In genomic region chr12:56611504-56612348, GRCm38 (mm10) we compare ENCODE assay signal across 9 mouse cellular contexts. TPM values are rescaled to one million over a fixed set of nuclear protein-coding genes. Genes with fewer than 3 reads are reported as not detected.
DNase-seq lines count a peak whose midpoint lies in the region; ATAC-seq lines count a peak whose summit lies in the region.
"Had no signal": no experiment of that assay in that cellular context is flagged by ENCODE, and none has a peak within 500 bp of the region (broad histone marks: within the 10 kb centered on the region; RNA-seq: fewer than 3 reads in every experiment).

No protein-coding gene starts in this region.

- H3K4me2 ChIP-seq in heart, embryonic 12.5 days = peak overlapping the region; percentile 79
- peak overlapping the region; percentile 48 for H3K4me2 ChIP-seq in forebrain, embryonic 14.5 days (ENCODE audit: low read length)
- peak overlapping the region; percentile 54 for H3K4me2 ChIP-seq in neural tube, embryonic 13.5 days

- DNase-seq in heart, adult 9 months (ENCODE audit: low spot score in 2 of 2) = no peak
- peak; percentile 67 for DNase-seq in ZHBTc4 (ENCODE audit: low read depth, low spot score)
- DNase-seq in forebrain, embryonic 14.5 days (ENCODE audit: low spot score) = peak; percentile 30
- DNase-seq in limb, embryonic 10.5 days (ENCODE audit: low spot score) = peak; percentile 77
- DNase-seq in spleen, postnatal 14 days (ENCODE audit: low spot score in 2 of 2) = no peak
- DNase-seq in ovary, adult 18-20 months (ENCODE audit: low spot score) = no peak

- H3K27me3 ChIP-seq in heart, embryonic 12.5 days (replicated peaks) = peaks cover 99% of the 10 kb centered on the region
- H3K27me3 ChIP-seq in forebrain, embryonic 14.5 days (replicated peaks; ENCODE audit: control insufficient read depth, insufficient read depth, low read length) = peaks cover 98% of the 10 kb centered on the region
- H3K27me3 ChIP-seq in limb, embryonic 10.5 days (ENCODE audit: low read depth, poor library complexity, severe bottlenecking) = peaks cover 100% of the 10 kb centered on the region
- peaks cover 99% of the 10 kb centered on the region for H3K27me3 ChIP-seq in neural tube, embryonic 13.5 days
- H3K27me3 ChIP-seq: CH12.LX had no signal

- peak; percentile 35; the same call in 1 of the 2 replicates for ATAC-seq in heart, embryonic 12.5 days (ENCODE audit: insufficient number of reproducible peaks, low FRiP score)
- peak; percentile 41; the same call in 1 of the 2 replicates for ATAC-seq in forebrain, embryonic 14.5 days
- peak; percentile 36; the same call in 1 of the 2 replicates for ATAC-seq in neural tube, embryonic 13.5 days (ENCODE audit: low read depth)

- H3K36me3 ChIP-seq in heart, embryonic 12.5 days = no peaks in the 10 kb centered on the region
- H3K36me3 ChIP-seq in forebrain, embryonic 14.5 days (ENCODE audit: control insufficient read depth, insufficient read depth, low read length) = no peaks in the 10 kb centered on the region
- H3K36me3 ChIP-seq in limb, embryonic 10.5 days = no peaks in the 10 kb centered on the region
- H3K36me3 ChIP-seq in neural tube, embryonic 13.5 days = no peaks in the 10 kb centered on the region

- H3K9ac ChIP-seq in heart, embryonic 12.5 days = peak overlapping the region; percentile 33; the same call in 1 of the 2 replicates
- 0 out of 2 replicates have a peak overlapping the region, but pooled peaks have one; percentile 21 for H3K9ac ChIP-seq in forebrain, embryonic 14.5 days (ENCODE audit: low read length)
- no peak overlapping the region for H3K9ac ChIP-seq in neural tube, embryonic 13.5 days

- H3K4me1 ChIP-seq in heart, embryonic 12.5 days (replicated peaks) = peaks cover 32% of the 10 kb centered on the region
- H3K4me1 ChIP-seq in forebrain, embryonic 14.5 days (ENCODE audit: control insufficient read depth, insufficient read depth, low read length) = peaks cover 3% of the 10 kb centered on the region; the same call in 1 of the 2 replicates
- H3K4me1 ChIP-seq in limb, embryonic 10.5 days = peaks cover 19% of the 10 kb centered on the region
- H3K4me1 ChIP-seq in neural tube, embryonic 13.5 days (replicated peaks) = peaks cover 18% of the 10 kb centered on the region

- H3K4me3 ChIP-seq in heart, embryonic 12.5 days = peak overlapping the region; percentile 46
- peak overlapping the region; percentile 22 for H3K4me3 ChIP-seq in forebrain, embryonic 14.5 days (ENCODE audit: low read depth, low read length)
- peak overlapping the region; percentile 44 for H3K4me3 ChIP-seq in limb, embryonic 10.5 days
- peak overlapping the region; percentile 29 for H3K4me3 ChIP-seq in neural tube, embryonic 13.5 days

- no peak overlapping the region for H3K27ac ChIP-seq in heart, embryonic 12.5 days (ENCODE audit: poor library complexity, severe bottlenecking)
- H3K27ac ChIP-seq in forebrain, embryonic 14.5 days (ENCODE audit: low read depth, low read length) = no peak overlapping the region
- no peak overlapping the region for H3K27ac ChIP-seq in limb, embryonic 10.5 days
- H3K27ac ChIP-seq in neural tube, embryonic 13.5 days (replicated peaks) = no peak overlapping the region

- no peaks in the 10 kb centered on the region for H3K9me3 ChIP-seq in heart, embryonic 12.5 days (replicated peaks)
- no peaks in the 10 kb centered on the region for H3K9me3 ChIP-seq in forebrain, embryonic 14.5 days (replicated peaks; ENCODE audit: control insufficient read depth, low read length)
- H3K9me3 ChIP-seq in limb, embryonic 10.5 days (replicated peaks) = no peaks in the 10 kb centered on the region
- H3K9me3 ChIP-seq in neural tube, embryonic 13.5 days = no peaks in the 10 kb centered on the region

- WGBS in heart, embryonic 12.5 days = under 1% methylated on average over 57 of the region's 57 CpGs
- under 1% methylated on average over 57 of the region's 57 CpGs for WGBS in forebrain, embryonic 14.5 days
- WGBS in limb, embryonic 10.5 days = under 1% methylated on average over 57 of the region's 57 CpGs
- WGBS in neural tube, embryonic 13.5 days = under 1% methylated on average over 57 of the region's 57 CpGs

RNA-seq across cellular contexts. Expression of gene Nkx2-9, which starts 1.4 kb away (rescaled TPM):
- 0.13 and 0.45 TPM in 2 replicates for polyA plus RNA-seq in heart, embryonic 12.5 days (2016; fragmentation: Nextera tagmentation; extraction: Ambion mirVana)
- polyA plus RNA-seq in forebrain, embryonic 14.5 days (2014; fragmentation: Nextera tagmentation; extraction: Ambion mirVana) = not detected in 2 replicates
- not detected in 2 replicates for polyA plus RNA-seq in limb, embryonic 10.5 days (2016; fragmentation: Nextera tagmentation; extraction: Ambion mirVana)
- polyA plus RNA-seq in neural tube, embryonic 13.5 days (2015; fragmentation: Nextera tagmentation; extraction: Ambion mirVana) = not detected in 2 replicates

Comparison
In these comparisons a context has a peak if more than half of its experiments do, and no peak if none do; other contexts are left out.
1. DNase-seq: peak in ZHBTc4 (single experiment), forebrain, embryonic 14.5 days (single experiment) and limb, embryonic 10.5 days (single experiment); none in heart, adult 9 months (0 of 2), spleen, postnatal 14 days (0 of 2) and ovary, adult 18-20 months (single experiment).
2. Peak in every context shown above with its lines, with median percentiles within 50 percentile points of each other: ATAC-seq, H3K4me2 ChIP-seq and H3K4me3 ChIP-seq.